Mouse (Mus musculus) lung, postnatal 4 days (tissue): ENCODE measurements around the gene Ppp1r13b.

Source experiments
- DNase-seq, 2 experiments: peaks; one replicate each; pipeline ENCODE4 v3.0.0; 2021

The Ppp1r13b gene

GRCm38 (mm10) chr12:111907970-111908681 is at the start of gene Ppp1r13b:
Gene Ppp1r13b, minus strand, starts transcription at chr12:111908110.
- DNase-seq: peak; percentile 93 to 95

GRCm38 (mm10) chr12:111956173-111956572 is 48.3 kb upstream of the Ppp1r13b start:
- no peak for DNase-seq

GRCm38 (mm10) chr12:111951701-111952100 is 43.8 kb upstream of the Ppp1r13b start:
- DNase-seq: peak in 1 of 2 experiments; percentile 56

- no peak for DNase-seq
Measured at GRCm38 (mm10) chr12:111950486-111950885, 42.6 kb upstream of the Ppp1r13b start.

- DNase-seq: peak; percentile 76 to 81
Measured at GRCm38 (mm10) chr12:111946716-111947115, 38.8 kb upstream of the Ppp1r13b start.

- peak; percentile 39 to 57 for DNase-seq
Measured at GRCm38 (mm10) chr12:111945765-111946655, 38.1 kb upstream of the Ppp1r13b start.

- DNase-seq: peak; percentile 74 to 85
Measured at GRCm38 (mm10) chr12:111945115-111945514, 37.2 kb upstream of the Ppp1r13b start.

GRCm38 (mm10) chr12:111944065-111944987 is 36.4 kb upstream of the Ppp1r13b start:
- DNase-seq: peak in 1 of 2 experiments; percentile 38

- no peak for DNase-seq
Measured at GRCm38 (mm10) chr12:111943421-111944064, 35.6 kb upstream of the Ppp1r13b start.

GRCm38 (mm10) chr12:111938623-111939177 is 30.8 kb upstream of the Ppp1r13b start:
- no peak for DNase-seq

- DNase-seq: peak; percentile 86 to 92
Measured at GRCm38 (mm10) chr12:111936706-111937550, 29.0 kb upstream of the Ppp1r13b start.

- DNase-seq: no peak
Measured at GRCm38 (mm10) chr12:111933971-111934370, 26.1 kb upstream of the Ppp1r13b start.

- DNase-seq: peak; percentile 76 to 85
Measured at GRCm38 (mm10) chr12:111933032-111933704, 25.3 kb upstream of the Ppp1r13b start.

- no peak for DNase-seq
Measured at GRCm38 (mm10) chr12:111932513-111932912, 24.6 kb upstream of the Ppp1r13b start.

- DNase-seq: no peak
Measured at GRCm38 (mm10) chr12:111931411-111932025, 23.6 kb upstream of the Ppp1r13b start.

- peak in 1 of 2 experiments; percentile 21 for DNase-seq
Measured at GRCm38 (mm10) chr12:111928411-111928966, 20.6 kb upstream of the Ppp1r13b start.

GRCm38 (mm10) chr12:111927338-111927737 is 19.4 kb upstream of the Ppp1r13b start:
- DNase-seq: peak; percentile 61 to 85

GRCm38 (mm10) chr12:111923117-111923516 is 15.2 kb upstream of the Ppp1r13b start:
- DNase-seq: no peak

GRCm38 (mm10) chr12:111920046-111920445 is 12.1 kb upstream of the Ppp1r13b start:
- no peak for DNase-seq
